Mouse (Mus musculus) kidney, adult 2 months (tissue): ENCODE results near the gene Cby3.

Source experiments
- CTCF ChIP-seq: fragments of 200-500 bp; conservative IDR thresholded peaks from 2 replicates; pipeline ENCODE4 v1.5.1; 2011; ENCODE audit warnings: low read depth, mild to moderate bottlenecking, control low read depth, low read length, moderate library complexity, mixed read lengths; ENCODE audit not compliant: insufficient read depth, insufficient read length
- POLR2A ChIP-seq: fragments of 200-500 bp; IDR thresholded peaks from one replicate; pipeline ENCODE4 v1.6.1; 2011; ENCODE audit warnings: low read depth, low read length, control low read depth

DNA sequence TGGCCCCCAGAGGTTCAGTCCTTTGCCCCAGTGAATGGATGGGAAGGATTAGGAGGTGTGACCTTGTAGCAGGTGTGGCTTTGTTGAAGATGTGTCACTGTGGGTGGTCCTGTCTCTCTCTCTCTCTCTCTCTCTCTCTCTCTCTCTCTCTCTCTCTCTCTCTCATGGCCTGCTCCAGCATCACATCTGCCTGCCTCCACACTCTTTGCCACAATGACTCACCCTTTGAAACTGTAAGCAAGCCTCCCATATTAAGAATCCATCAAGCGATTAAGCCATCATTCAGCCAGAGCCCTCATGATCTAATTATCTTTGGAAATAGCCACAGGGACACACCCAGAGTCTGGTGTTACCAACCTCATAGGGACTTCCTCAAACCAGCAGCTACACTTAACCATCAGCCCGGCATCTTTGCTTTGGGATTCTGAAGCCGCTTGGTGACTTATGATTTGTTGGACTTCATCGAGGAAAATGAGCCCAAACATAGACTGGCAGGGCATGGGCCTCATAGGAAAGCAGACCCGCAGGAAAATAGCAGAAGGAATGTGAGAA is 15.2 kb downstream of the Cby3 start:
- no peak for TF ChIP-seq POLR2A
- TF ChIP-seq CTCF: no peak
